Mouse (Mus musculus) kidney, adult 2 months (tissue): ENCODE results near the gene Fasl.
A peak's percentile ranks its signal among the peaks of the same experiment; 100 is the strongest.

Source experiments
- CTCF ChIP-seq: fragments of 200-500 bp; conservative IDR thresholded peaks from 2 replicates; pipeline ENCODE4 v1.5.1; 2011; ENCODE audit warnings: low read depth, mild to moderate bottlenecking, control low read depth, low read length, moderate library complexity, mixed read lengths; ENCODE audit not compliant: insufficient read depth, insufficient read length
- POLR2A ChIP-seq: fragments of 200-500 bp; IDR thresholded peaks from one replicate; pipeline ENCODE4 v1.6.1; 2011; ENCODE audit warnings: low read depth, low read length, control low read depth

- TF ChIP-seq CTCF (peak; percentile 78), POLR2A (no peak)
These were observed 40.2 kb downstream of the Fasl start for GRCm38 (mm10) chr1:161748138-161748537.
